Mouse (Mus musculus): ENCODE data around the gene Nhsl1. TPM values are rescaled to one million over a fixed set of nuclear protein-coding genes. Genes with fewer than 3 reads are reported as not detected.

The Nhsl1 gene
- polyA plus RNA-seq, 1 experiment from 2014 or later, result 8.6 TPM

- H3K4me1 ChIP-seq (ENCODE audit: control insufficient read depth, insufficient read depth, low read length), result peaks cover 2% of the 10 kb centered on the region; the same call in 1 of the 2 replicates
- H3K4me2 ChIP-seq (ENCODE audit: low read depth, severe bottlenecking), result no peak overlapping the region
- no peak overlapping the region for H3K9ac ChIP-seq (ENCODE audit: low read length)
- no peaks in the 10 kb centered on the region for H3K27me3 ChIP-seq (ENCODE audit: control insufficient read depth, insufficient read depth, low read length)
- DNase-seq (ENCODE audit: low spot score), result no peak
- H3K9me3 ChIP-seq (ENCODE audit: control insufficient read depth, low read length), result no peaks in the 10 kb centered on the region
- no peak overlapping the region for H3K27ac ChIP-seq (replicated peaks; ENCODE audit: low read depth, low read length)
- no peak overlapping the region for H3K4me3 ChIP-seq (ENCODE audit: low read depth, low read length)
- no peak for ATAC-seq (ENCODE audit: insufficient number of reproducible peaks, low FRiP score, low TSS enrichment, low read depth)
- 94% methylated on average over 9 of the region's 9 CpGs for WGBS
- H3K36me3 ChIP-seq (ENCODE audit: control insufficient read depth, insufficient read depth, low read length), result no peaks in the 10 kb centered on the region
These were observed 15.9 kb downstream of the Nhsl1 start for GRCm38 (mm10) chr10:18334734-18335133.

GRCm38 (mm10) chr10:18337725-18338124 is 18.9 kb downstream of the Nhsl1 start:
- DNase-seq (ENCODE audit: low spot score) (no peak), ATAC-seq (ENCODE audit: insufficient number of reproducible peaks, low FRiP score, low TSS enrichment, low read depth) (no peak)
- Histone ChIP-seq H3K27me3 (ENCODE audit: control insufficient read depth, insufficient read depth, low read length) (no peaks in the 10 kb centered on the region), H3K9ac (ENCODE audit: low read length) (no peak overlapping the region), H3K27ac (replicated peaks; ENCODE audit: low read depth, low read length) (no peak overlapping the region), H3K4me2 (ENCODE audit: low read depth, severe bottlenecking) (no peak overlapping the region), H3K9me3 (ENCODE audit: control insufficient read depth, low read length) (no peaks in the 10 kb centered on the region), H3K4me1 (ENCODE audit: control insufficient read depth, insufficient read depth, low read length) (peaks cover 8% of the 10 kb centered on the region; the same call in 1 of the 2 replicates), H3K36me3 (ENCODE audit: control insufficient read depth, insufficient read depth, low read length) (no peaks in the 10 kb centered on the region), H3K4me3 (ENCODE audit: low read depth, low read length) (no peak overlapping the region)
- 86% methylated on average over 5 of the region's 5 CpGs for WGBS

- DNase-seq (ENCODE audit: low spot score), result no peak
- no peaks in the 10 kb centered on the region for H3K36me3 ChIP-seq (ENCODE audit: control insufficient read depth, insufficient read depth, low read length)
- no peaks in the 10 kb centered on the region for H3K9me3 ChIP-seq (ENCODE audit: control insufficient read depth, low read length)
- WGBS, result 90% methylated on average over 6 of the region's 6 CpGs
- no peak for ATAC-seq (ENCODE audit: insufficient number of reproducible peaks, low FRiP score, low TSS enrichment, low read depth)
- no peaks in the 10 kb centered on the region for H3K27me3 ChIP-seq (ENCODE audit: control insufficient read depth, insufficient read depth, low read length)
- no peak overlapping the region for H3K9ac ChIP-seq (ENCODE audit: low read length)
- H3K27ac ChIP-seq (replicated peaks; ENCODE audit: low read depth, low read length), result no peak overlapping the region
- H3K4me3 ChIP-seq (ENCODE audit: low read depth, low read length), result no peak overlapping the region
- H3K4me1 ChIP-seq (ENCODE audit: control insufficient read depth, insufficient read depth, low read length), result peaks cover 11% of the 10 kb centered on the region; the same call in 1 of the 2 replicates
- no peak overlapping the region for H3K4me2 ChIP-seq (ENCODE audit: low read depth, severe bottlenecking)
These were observed 20.6 kb downstream of the Nhsl1 start for GRCm38 (mm10) chr10:18339386-18339785.

- Histone ChIP-seq H3K36me3 (ENCODE audit: control insufficient read depth, insufficient read depth, low read length) (no peaks in the 10 kb centered on the region), H3K4me3 (ENCODE audit: low read depth, low read length) (no peak overlapping the region), H3K9me3 (ENCODE audit: control insufficient read depth, low read length) (no peaks in the 10 kb centered on the region), H3K4me2 (ENCODE audit: low read depth, severe bottlenecking) (no peak overlapping the region), H3K27ac (replicated peaks; ENCODE audit: low read depth, low read length) (no peak overlapping the region), H3K27me3 (ENCODE audit: control insufficient read depth, insufficient read depth, low read length) (no peaks in the 10 kb centered on the region), H3K4me1 (ENCODE audit: control insufficient read depth, insufficient read depth, low read length) (peaks cover 11% of the 10 kb centered on the region; the same call in 1 of the 2 replicates), H3K9ac (ENCODE audit: low read length) (no peak overlapping the region)
- 85% methylated on average over 1 of the region's 1 CpGs for WGBS
- ATAC-seq (ENCODE audit: insufficient number of reproducible peaks, low FRiP score, low TSS enrichment, low read depth) (no peak), DNase-seq (ENCODE audit: low spot score) (no peak)
These were observed 22.1 kb downstream of the Nhsl1 start for GRCm38 (mm10) chr10:18340930-18341329.

GRCm38 (mm10) chr10:18341444-18342196 is 22.8 kb downstream of the Nhsl1 start:
- Histone ChIP-seq H3K4me1 (ENCODE audit: control insufficient read depth, insufficient read depth, low read length) (peaks cover 11% of the 10 kb centered on the region; the same call in 1 of the 2 replicates), H3K9me3 (ENCODE audit: control insufficient read depth, low read length) (no peaks in the 10 kb centered on the region), H3K36me3 (ENCODE audit: control insufficient read depth, insufficient read depth, low read length) (no peaks in the 10 kb centered on the region), H3K9ac (ENCODE audit: low read length) (no peak overlapping the region), H3K4me3 (ENCODE audit: low read depth, low read length) (no peak overlapping the region), H3K27ac (replicated peaks; ENCODE audit: low read depth, low read length) (0 out of 2 replicates have a peak overlapping the region, but pooled peaks have one; percentile 36), H3K4me2 (ENCODE audit: low read depth, severe bottlenecking) (no peak overlapping the region), H3K27me3 (ENCODE audit: control insufficient read depth, insufficient read depth, low read length) (no peaks in the 10 kb centered on the region)
- no peak for ATAC-seq (ENCODE audit: insufficient number of reproducible peaks, low FRiP score, low TSS enrichment, low read depth)
- 22% methylated on average over 15 of the region's 15 CpGs for WGBS
- peak; percentile 44 for DNase-seq (ENCODE audit: low spot score)

- Histone ChIP-seq H3K9ac (ENCODE audit: low read length) (no peak overlapping the region), H3K27me3 (ENCODE audit: control insufficient read depth, insufficient read depth, low read length) (no peaks in the 10 kb centered on the region), H3K27ac (replicated peaks; ENCODE audit: low read depth, low read length) (no peak overlapping the region), H3K4me2 (ENCODE audit: low read depth, severe bottlenecking) (no peak overlapping the region), H3K4me1 (ENCODE audit: control insufficient read depth, insufficient read depth, low read length) (peaks cover 6% of the 10 kb centered on the region; the same call in 1 of the 2 replicates), H3K4me3 (ENCODE audit: low read depth, low read length) (no peak overlapping the region), H3K9me3 (ENCODE audit: control insufficient read depth, low read length) (no peaks in the 10 kb centered on the region), H3K36me3 (ENCODE audit: control insufficient read depth, insufficient read depth, low read length) (no peaks in the 10 kb centered on the region)
- WGBS, result 93% methylated on average over 15 of the region's 15 CpGs
- no peak for DNase-seq (ENCODE audit: low spot score)
- ATAC-seq (ENCODE audit: insufficient number of reproducible peaks, low FRiP score, low TSS enrichment, low read depth), result no peak
These were observed 28.4 kb downstream of the Nhsl1 start for GRCm38 (mm10) chr10:18347231-18347630.

- DNase-seq (ENCODE audit: low spot score), result no peak
- no peak overlapping the region for H3K4me2 ChIP-seq (ENCODE audit: low read depth, severe bottlenecking)
- no peak overlapping the region for H3K9ac ChIP-seq (ENCODE audit: low read length)
- H3K4me3 ChIP-seq (ENCODE audit: low read depth, low read length), result no peak overlapping the region
- WGBS, result 89% methylated on average over 4 of the region's 4 CpGs
- ATAC-seq (ENCODE audit: insufficient number of reproducible peaks, low FRiP score, low TSS enrichment, low read depth), result no peak
- peaks cover 5% of the 10 kb centered on the region; the same call in 1 of the 2 replicates for H3K4me1 ChIP-seq (ENCODE audit: control insufficient read depth, insufficient read depth, low read length)
- no peaks in the 10 kb centered on the region for H3K27me3 ChIP-seq (ENCODE audit: control insufficient read depth, insufficient read depth, low read length)
- H3K9me3 ChIP-seq (ENCODE audit: control insufficient read depth, low read length), result no peaks in the 10 kb centered on the region
- H3K27ac ChIP-seq (replicated peaks; ENCODE audit: low read depth, low read length), result no peak overlapping the region
- no peaks in the 10 kb centered on the region for H3K36me3 ChIP-seq (ENCODE audit: control insufficient read depth, insufficient read depth, low read length)
These were observed 32.0 kb downstream of the Nhsl1 start for GRCm38 (mm10) chr10:18350781-18351180.

GRCm38 (mm10) chr10:18352937-18353336 is 34.2 kb downstream of the Nhsl1 start:
- Histone ChIP-seq H3K27me3 (ENCODE audit: control insufficient read depth, insufficient read depth, low read length) (no peaks in the 10 kb centered on the region), H3K4me1 (ENCODE audit: control insufficient read depth, insufficient read depth, low read length) (peaks cover 5% of the 10 kb centered on the region; the same call in 1 of the 2 replicates), H3K36me3 (ENCODE audit: control insufficient read depth, insufficient read depth, low read length) (no peaks in the 10 kb centered on the region), H3K9me3 (ENCODE audit: control insufficient read depth, low read length) (no peaks in the 10 kb centered on the region), H3K4me3 (ENCODE audit: low read depth, low read length) (no peak overlapping the region), H3K27ac (replicated peaks; ENCODE audit: low read depth, low read length) (no peak overlapping the region), H3K9ac (ENCODE audit: low read length) (no peak overlapping the region), H3K4me2 (ENCODE audit: low read depth, severe bottlenecking) (no peak overlapping the region)
- DNase-seq (ENCODE audit: low spot score) (no peak), ATAC-seq (ENCODE audit: insufficient number of reproducible peaks, low FRiP score, low TSS enrichment, low read depth) (no peak)
- 87% methylated on average over 5 of the region's 5 CpGs for WGBS

All from limb, embryonic 11.5 days (tissue).